Mouse (Mus musculus) liver, embryonic 16.5 days (tissue): ENCODE results near the gene Myh3. TPM values are rescaled to one million over a fixed set of nuclear protein-coding genes. Genes with fewer than 3 reads are reported as not detected.

Source experiments
- ATAC-seq: fragments of 200-750 bp; cut with Nextera tagmentation; 2 replicates; pipeline ENCODE4 v1.8.0; 2017; ENCODE audit warnings: low read depth, mild to moderate bottlenecking, moderate number of reproducible peaks, moderate library complexity
- H3K27ac ChIP-seq: fragments of 300-500 bp; sonication (generic); 2 replicates; pipeline ENCODE4 v1.5.1; 2014; ENCODE audit warnings: mild to moderate bottlenecking, low read length
- H3K27me3 ChIP-seq: fragments of 300-500 bp; sonication (generic); 2 replicates; pipeline ENCODE4 v1.6.1; 2014; ENCODE audit warnings: low read depth, low read length, mixed read lengths; ENCODE audit not compliant: control insufficient read depth, insufficient read depth
- H3K36me3 ChIP-seq: fragments of 300-500 bp; sonication (generic); 2 replicates; pipeline ENCODE4 v1.6.1; 2014; ENCODE audit warnings: mild to moderate bottlenecking; ENCODE audit not compliant: control insufficient read depth, insufficient read depth
- H3K4me1 ChIP-seq: fragments of 300-500 bp; sonication (generic); 2 replicates; pipeline ENCODE4 v1.6.1; 2014; ENCODE audit warnings: low read depth, low read length, mixed read lengths; ENCODE audit not compliant: control insufficient read depth
- H3K4me2 ChIP-seq: fragments of 300-500 bp; sonication (generic); 2 replicates; pipeline ENCODE4 v1.6.1; 2014; ENCODE audit warnings: low read depth, low read length, mixed read lengths
- H3K4me3 ChIP-seq: fragments of 300-500 bp; sonication (generic); 2 replicates; pipeline ENCODE4 v1.5.1; 2014; ENCODE audit warnings: low read depth, mild to moderate bottlenecking, low read length
- H3K9ac ChIP-seq: fragments of 300-500 bp; sonication (generic); 2 replicates; pipeline ENCODE4 v1.6.1; 2014; ENCODE audit warnings: low read depth, low read length
- H3K9me3 ChIP-seq: fragments of 300-500 bp; sonication (generic); replicated peaks from 2 replicates; pipeline ENCODE4 v1.6.1; 2016; ENCODE audit warnings: low read length; ENCODE audit not compliant: control insufficient read depth
- WGBS: fragments of 180-500 bp; shearing (Covaris S2); extraction: QIAGEN DNeasy Blood & Tissue Kit; methylation state at CpG from one replicate; pipeline ENCODE4 v1.1.7; 2014; ENCODE audit not compliant: insufficient replicate concordance; 5-methylcytosine and 5-hydroxymethylcytosine counted together
- polyA plus RNA-seq: library from polyadenylated mRNA; unstranded; fragments of >200 nt; fragmentation: Nextera tagmentation; extraction: Ambion mirVana; gene quantifications from 2 replicates; pipeline ENCODE4 v1.2.1, GENCODE M21; 2015

Myh3 gene
- polyA plus RNA-seq, 1 experiment from 2014 or later = 7.0 TPM

DNA sequence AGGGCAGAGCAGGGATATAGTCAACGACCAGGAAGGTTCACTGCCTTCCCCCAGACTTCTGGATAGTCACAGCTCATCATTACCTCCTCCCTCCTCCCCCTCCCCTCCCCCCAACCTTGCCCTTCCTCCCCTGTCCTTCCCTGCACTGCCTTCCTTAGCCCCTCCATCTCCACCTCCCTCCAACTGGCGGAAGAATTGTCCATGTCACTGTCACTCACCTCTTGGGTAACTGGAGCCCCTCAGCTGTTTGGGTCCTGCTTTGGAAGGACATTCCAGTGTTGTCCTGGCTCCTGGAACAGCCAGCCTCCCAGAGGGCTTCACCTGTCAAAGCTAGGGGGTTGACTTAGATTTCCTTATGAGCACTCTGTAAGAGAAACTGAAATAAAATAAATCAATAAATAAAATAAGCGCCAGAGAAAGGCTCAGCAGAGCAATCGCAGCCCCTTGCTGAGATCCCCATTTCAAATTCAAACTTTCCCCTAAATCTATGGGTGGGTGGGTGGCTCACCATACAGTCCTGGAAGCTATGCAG lies 41.5 kb downstream of the Myh3 start:
- no peaks in the 10 kb centered on the region for H3K27me3 ChIP-seq
- H3K9me3 ChIP-seq = no peaks in the 10 kb centered on the region
- 39% methylated on average over 4 of the region's 4 CpGs for WGBS
- H3K4me2 ChIP-seq = no peak overlapping the region
- ATAC-seq = no peak
- H3K36me3 ChIP-seq = no peaks in the 10 kb centered on the region
- no peak overlapping the region for H3K9ac ChIP-seq
- no peak overlapping the region for H3K27ac ChIP-seq
- H3K4me1 ChIP-seq = no peaks in the 10 kb centered on the region
- no peak overlapping the region for H3K4me3 ChIP-seq

DNA sequence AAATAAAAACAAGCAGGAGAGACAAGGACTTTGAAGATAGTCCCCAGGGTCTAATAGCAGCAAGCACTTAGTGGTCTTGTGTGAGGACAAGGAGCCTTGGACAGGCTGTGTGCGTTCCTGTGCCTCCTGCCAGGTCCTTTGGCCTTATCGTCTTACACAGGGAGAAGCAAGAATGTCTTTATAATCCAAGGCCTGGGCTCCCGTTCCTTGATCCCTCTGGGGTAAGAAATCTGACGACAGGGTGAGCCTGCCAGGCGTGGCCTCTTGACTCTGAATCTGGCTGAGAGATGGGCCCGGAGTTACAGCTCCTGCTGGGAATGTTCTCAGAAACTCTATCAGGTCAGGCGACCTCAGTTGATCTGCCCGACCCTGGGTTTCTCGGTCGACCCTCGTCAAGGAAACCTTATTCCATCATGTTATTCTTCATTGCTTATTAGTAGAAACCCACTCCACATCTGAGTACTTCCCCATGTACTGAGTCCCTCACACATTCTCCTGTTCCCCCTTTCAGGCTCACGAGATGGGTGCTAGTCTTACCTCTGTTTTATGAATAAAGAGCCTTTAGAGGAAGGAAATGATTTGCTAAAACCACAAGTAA lies 42.7 kb downstream of the Myh3 start:
- 57% methylated on average over 12 of the region's 12 CpGs for WGBS
- no peak overlapping the region for H3K27ac ChIP-seq
- no peak for ATAC-seq

DNA sequence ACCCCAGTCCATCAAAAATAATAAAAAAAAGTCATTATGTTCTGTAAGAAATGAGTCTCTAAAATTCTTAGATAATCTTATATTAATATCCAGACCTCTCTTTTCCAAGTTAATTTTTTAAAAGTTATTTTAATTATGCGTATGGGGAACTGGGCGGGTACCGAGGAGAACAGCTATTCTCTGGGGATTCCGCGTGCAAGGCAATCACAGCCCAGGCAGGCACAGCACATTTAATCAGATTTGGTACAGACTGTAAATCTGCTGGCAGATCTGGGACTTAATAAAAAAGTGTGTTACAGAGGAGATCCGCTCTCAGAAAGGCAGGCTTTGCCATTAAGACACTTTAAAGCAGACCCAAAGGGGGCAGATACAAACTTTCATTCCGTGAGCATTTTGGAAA lies 46.8 kb downstream of the Myh3 start:
- Histone ChIP-seq H3K27ac (no peak overlapping the region), H3K9me3 (no peaks in the 10 kb centered on the region), H3K4me2 (no peak overlapping the region), H3K4me1 (no peaks in the 10 kb centered on the region), H3K36me3 (no peaks in the 10 kb centered on the region), H3K4me3 (no peak overlapping the region), H3K9ac (no peak overlapping the region), H3K27me3 (no peaks in the 10 kb centered on the region)
- 84% methylated on average over 7 of the region's 7 CpGs for WGBS
- no peak for ATAC-seq

More for the DNA sequence above, 42.7 kb downstream of the Myh3 start:
- Histone ChIP-seq H3K27me3 (no peaks in the 10 kb centered on the region), H3K4me1 (no peaks in the 10 kb centered on the region), H3K4me2 (no peak overlapping the region), H3K9me3 (no peaks in the 10 kb centered on the region), H3K9ac (no peak overlapping the region), H3K4me3 (no peak overlapping the region), H3K36me3 (no peaks in the 10 kb centered on the region)

DNA sequence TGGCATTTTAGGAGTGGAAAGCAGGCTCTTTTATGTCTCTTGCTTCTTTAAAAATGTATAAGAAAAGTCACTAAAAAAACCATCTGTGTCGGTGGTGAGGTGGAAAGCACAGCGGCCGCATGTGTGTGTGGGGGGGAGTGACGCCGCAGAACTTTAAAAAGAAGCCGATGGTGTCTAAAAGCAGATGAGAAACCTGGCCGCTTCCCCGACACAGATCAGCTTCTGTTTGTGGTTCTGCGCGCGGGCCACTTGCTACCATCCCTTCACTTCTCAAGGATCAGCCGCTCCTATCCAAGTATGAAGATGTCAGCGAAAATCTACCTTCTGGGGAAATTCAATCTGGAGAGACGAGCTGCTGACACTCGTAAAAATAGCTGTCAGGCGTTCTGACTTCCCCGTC lies 47.3 kb downstream of the Myh3 start:
- Histone ChIP-seq H3K9me3 (no peaks in the 10 kb centered on the region), H3K9ac (no peak overlapping the region)
- WGBS = 69% methylated on average over 17 of the region's 17 CpGs

DNA sequence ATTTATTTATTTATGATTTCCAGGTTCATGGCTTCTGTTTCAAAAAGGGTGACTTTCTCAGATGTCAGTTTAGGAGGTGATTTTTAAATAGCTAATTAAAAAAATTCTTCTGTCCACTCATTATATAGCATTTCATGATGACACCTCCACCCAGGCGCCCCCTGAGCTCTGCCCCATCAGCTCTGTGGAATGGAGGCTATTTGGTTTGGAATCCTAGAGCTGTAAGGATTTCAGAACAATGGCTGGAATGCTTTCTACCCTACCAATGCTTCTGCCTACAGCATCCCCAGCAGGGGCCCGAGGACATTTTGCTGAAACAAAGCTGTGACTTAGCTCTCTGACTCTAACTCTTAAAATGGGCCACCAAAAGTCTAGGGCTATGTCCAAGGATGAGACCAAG lies 55.4 kb downstream of the Myh3 start:
- no peak for ATAC-seq
- no peak overlapping the region for H3K27ac ChIP-seq
- no peaks in the 10 kb centered on the region for H3K9me3 ChIP-seq
- H3K4me2 ChIP-seq = no peak overlapping the region
- H3K4me3 ChIP-seq = no peak overlapping the region
- no peaks in the 10 kb centered on the region for H3K36me3 ChIP-seq
- no peak overlapping the region for H3K9ac ChIP-seq
- H3K4me1 ChIP-seq = no peaks in the 10 kb centered on the region
- WGBS = 36% methylated on average over 2 of the region's 2 CpGs
- H3K27me3 ChIP-seq = no peaks in the 10 kb centered on the region

More for the DNA sequence above, 47.3 kb downstream of the Myh3 start:
- H3K4me2 ChIP-seq = no peak overlapping the region
- no peaks in the 10 kb centered on the region for H3K27me3 ChIP-seq
- ATAC-seq = no peak; the same call in 1 of the 2 replicates
- no peaks in the 10 kb centered on the region for H3K36me3 ChIP-seq
- no peaks in the 10 kb centered on the region for H3K4me1 ChIP-seq
- no peak overlapping the region for H3K4me3 ChIP-seq
- H3K27ac ChIP-seq = no peak overlapping the region

DNA sequence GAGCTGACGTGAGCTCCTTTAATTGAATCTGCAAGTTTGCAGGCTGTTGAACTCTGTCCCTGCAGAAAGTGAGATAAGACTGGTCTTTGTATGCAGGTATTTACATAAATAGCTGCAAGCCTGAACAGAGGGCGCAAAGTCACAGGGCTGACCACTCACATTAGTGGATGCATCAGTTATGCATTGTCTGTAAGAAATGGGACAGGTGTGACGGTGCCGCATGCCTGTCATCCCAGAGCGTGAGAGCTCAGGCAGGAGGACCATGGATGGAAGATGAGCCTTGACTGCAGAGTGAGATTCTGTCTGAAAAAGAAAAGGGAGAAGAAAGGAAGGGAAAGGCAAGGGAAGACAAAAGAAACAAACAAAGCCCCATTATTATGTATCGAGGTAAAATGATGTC lies 56.6 kb downstream of the Myh3 start:
- no peak overlapping the region for H3K4me3 ChIP-seq
- no peak overlapping the region for H3K27ac ChIP-seq
- H3K4me1 ChIP-seq = no peaks in the 10 kb centered on the region
- no peaks in the 10 kb centered on the region for H3K27me3 ChIP-seq
- H3K9ac ChIP-seq = no peak overlapping the region
- no peak for ATAC-seq
- 72% methylated on average over 6 of the region's 6 CpGs for WGBS
- no peaks in the 10 kb centered on the region for H3K9me3 ChIP-seq
- H3K4me2 ChIP-seq = no peak overlapping the region
- H3K36me3 ChIP-seq = no peaks in the 10 kb centered on the region

DNA sequence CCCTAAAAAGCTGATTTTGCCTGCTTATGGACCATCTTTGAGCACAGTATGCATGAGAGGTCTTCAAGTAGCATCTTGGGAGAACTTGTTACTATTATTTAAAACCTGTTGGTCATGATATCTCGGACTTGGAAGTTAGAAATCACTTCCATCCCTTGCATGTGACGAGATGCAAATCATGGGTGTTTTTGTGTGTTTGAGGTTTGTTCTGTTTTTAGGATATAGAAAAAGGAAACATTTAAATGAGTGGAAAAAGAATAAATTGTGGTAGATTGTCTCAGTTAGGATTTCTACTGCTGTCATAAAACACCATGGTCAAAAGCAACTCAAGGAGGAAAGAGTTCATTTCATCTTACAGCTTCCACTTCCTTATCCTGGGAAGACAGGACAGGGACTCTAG lies 57.4 kb downstream of the Myh3 start:
- Histone ChIP-seq H3K9ac (no peak overlapping the region), H3K36me3 (no peaks in the 10 kb centered on the region), H3K4me1 (no peaks in the 10 kb centered on the region), H3K4me3 (no peak overlapping the region), H3K27ac (no peak overlapping the region), H3K9me3 (no peaks in the 10 kb centered on the region), H3K4me2 (no peak overlapping the region), H3K27me3 (no peaks in the 10 kb centered on the region)
- ATAC-seq = no peak
- WGBS = 56% methylated on average over 2 of the region's 2 CpGs

DNA sequence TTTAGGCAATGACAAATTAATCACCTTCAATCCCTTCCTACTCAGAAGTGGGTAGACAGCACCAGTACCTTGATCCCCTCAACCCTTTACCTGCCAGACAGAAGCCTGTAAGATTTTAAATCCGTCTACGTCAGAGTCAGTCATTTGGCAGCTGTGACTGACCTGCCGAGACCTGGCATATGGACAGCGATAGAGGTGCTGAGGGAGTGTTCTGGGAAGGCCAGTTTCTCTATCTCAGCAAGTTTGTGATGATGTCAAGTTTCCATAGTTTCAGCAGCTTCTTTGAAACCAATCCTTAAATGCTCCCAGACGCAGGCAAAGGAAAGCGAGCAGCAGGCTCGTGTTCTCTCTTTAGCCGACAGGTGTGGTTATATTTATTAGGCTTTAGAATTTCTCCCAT lies 61.5 kb downstream of the Myh3 start:
- 66% methylated on average over 8 of the region's 8 CpGs for WGBS
- ATAC-seq = no peak

DNA sequence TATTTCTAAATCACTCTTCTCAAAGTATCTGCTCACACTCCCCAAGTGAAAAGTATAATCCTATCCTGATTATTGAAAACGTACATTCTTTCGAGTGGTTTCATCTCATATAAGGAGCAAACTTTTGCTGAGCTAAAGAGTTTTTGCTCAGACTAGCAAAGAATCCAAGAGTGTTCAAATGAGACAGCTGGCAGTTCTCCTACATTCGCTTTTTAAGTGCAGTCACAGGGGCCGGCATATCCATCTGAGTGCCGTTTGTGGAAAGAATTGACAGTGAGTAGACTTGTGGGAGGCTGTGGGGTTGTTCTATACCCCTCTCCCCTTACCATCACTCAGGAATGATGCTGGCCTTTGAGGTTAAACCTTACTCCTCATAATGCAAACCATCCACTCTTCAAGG lies 62.1 kb downstream of the Myh3 start:
- Histone ChIP-seq H3K9me3 (no peaks in the 10 kb centered on the region), H3K4me1 (no peaks in the 10 kb centered on the region), H3K4me3 (no peak overlapping the region), H3K27me3 (no peaks in the 10 kb centered on the region), H3K27ac (no peak overlapping the region), H3K9ac (no peak overlapping the region), H3K36me3 (no peaks in the 10 kb centered on the region), H3K4me2 (no peak overlapping the region)
- ATAC-seq = no peak
- WGBS = 66% methylated on average over 5 of the region's 5 CpGs

More for the DNA sequence above, 61.5 kb downstream of the Myh3 start:
- Histone ChIP-seq H3K4me1 (no peaks in the 10 kb centered on the region), H3K4me2 (no peak overlapping the region), H3K36me3 (no peaks in the 10 kb centered on the region), H3K27me3 (no peaks in the 10 kb centered on the region), H3K4me3 (no peak overlapping the region), H3K9ac (no peak overlapping the region), H3K9me3 (no peaks in the 10 kb centered on the region), H3K27ac (no peak overlapping the region)
